Mouse (Mus musculus): ENCODE measurements at regions not wholly inside any gene's neighbourhood (a gene's known extent, or its start where the extent isn't known, plus 50 kb on each side); places are given as distances from the start of the nearest gene placed in this dataset.

DNA sequence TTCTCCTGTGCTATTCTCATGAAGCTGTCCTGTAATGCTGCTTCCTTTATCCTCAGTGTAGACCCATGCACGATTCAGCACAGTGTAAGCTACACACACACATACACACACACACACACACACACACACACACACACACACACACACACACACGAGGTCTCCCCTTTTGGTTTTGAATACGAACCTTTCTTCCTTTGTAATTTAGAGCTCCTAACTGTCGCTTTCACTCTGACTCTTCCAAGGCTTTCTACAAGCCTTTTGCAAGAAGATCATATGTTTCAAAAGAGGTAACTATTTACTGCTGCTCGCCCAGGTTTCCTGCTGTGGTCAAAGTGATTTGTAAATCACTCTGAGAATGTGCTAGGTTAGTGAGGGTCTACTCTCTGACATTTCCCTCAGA, 161.1 kb upstream of the Rgmb start:
- H3K4me1 ChIP-seq (ENCODE audit: control insufficient read depth, insufficient read depth, low read length): no peaks in the 10 kb centered on the region
- TF ChIP-seq CTCF (IDR thresholded peaks at IDR 0.05; ENCODE audit: extremely low read depth, insufficient read depth, low read length) (no peak), POLR2A (IDR thresholded peaks at IDR 0.05; ENCODE audit: extremely low read depth, insufficient read depth, low read length) (no peak)
- H3K27ac ChIP-seq (ENCODE audit: insufficient read depth, low read length): no peak overlapping the region
- no peak overlapping the region for H3K4me3 ChIP-seq (ENCODE audit: insufficient read depth, low read length)

GRCm38 (mm10) chr17:15990303-15990702, 159.5 kb upstream of the Rgmb start:
- TF ChIP-seq CTCF (IDR thresholded peaks at IDR 0.05; ENCODE audit: extremely low read depth, insufficient read depth, low read length) (no peak), POLR2A (IDR thresholded peaks at IDR 0.05; ENCODE audit: extremely low read depth, insufficient read depth, low read length) (no peak)
- Histone ChIP-seq H3K4me3 (ENCODE audit: insufficient read depth, low read length) (no peak overlapping the region), H3K4me1 (ENCODE audit: control insufficient read depth, insufficient read depth, low read length) (no peaks in the 10 kb centered on the region), H3K27ac (ENCODE audit: insufficient read depth, low read length) (no peak overlapping the region)

GRCm38 (mm10) chr17:15981558-15981957, 150.7 kb upstream of the Rgmb start:
- TF ChIP-seq CTCF (IDR thresholded peaks at IDR 0.05; ENCODE audit: extremely low read depth, insufficient read depth, low read length): no peak
- no peak for TF ChIP-seq POLR2A (IDR thresholded peaks at IDR 0.05; ENCODE audit: extremely low read depth, insufficient read depth, low read length)
- Histone ChIP-seq H3K4me1 (ENCODE audit: control insufficient read depth, insufficient read depth, low read length) (no peaks in the 10 kb centered on the region), H3K4me3 (ENCODE audit: insufficient read depth, low read length) (no peak overlapping the region), H3K27ac (ENCODE audit: insufficient read depth, low read length) (no peak overlapping the region)

DNA sequence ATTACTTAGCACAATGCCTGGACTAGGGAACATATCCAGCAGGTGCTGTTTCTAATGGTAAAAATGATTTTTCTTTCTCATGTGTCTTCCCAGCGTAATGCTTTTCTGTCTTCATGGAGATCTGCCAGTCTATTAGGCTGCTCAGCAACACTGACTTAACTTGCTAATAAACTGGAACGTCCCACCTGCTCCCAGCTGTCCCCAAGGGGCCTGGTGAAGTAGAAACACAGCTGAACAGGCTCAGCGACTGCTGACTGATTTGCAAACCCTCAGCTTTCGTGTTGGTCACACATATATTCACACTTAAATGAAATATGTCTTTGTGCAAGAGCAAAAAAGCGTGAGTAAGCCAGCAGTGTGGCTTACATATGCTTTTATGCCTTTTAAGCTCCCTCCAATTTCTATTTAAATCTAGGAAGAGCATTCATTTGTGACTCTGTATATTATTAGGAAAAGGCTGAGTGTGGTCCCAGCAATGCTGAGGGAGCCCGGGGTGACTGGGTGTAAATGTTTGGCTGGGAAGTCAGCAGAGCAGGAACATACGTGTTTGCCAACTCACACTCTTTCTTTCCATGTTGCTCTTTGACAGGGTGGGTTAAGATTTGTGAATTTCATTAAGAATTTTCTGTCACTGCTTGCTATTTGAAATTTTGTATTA, 146.7 kb upstream of the Rgmb start:
- no peak overlapping the region for H3K27ac ChIP-seq (ENCODE audit: insufficient read depth, low read length)
- no peak for TF ChIP-seq POLR2A (IDR thresholded peaks at IDR 0.05; ENCODE audit: extremely low read depth, insufficient read depth, low read length)
- TF ChIP-seq CTCF (IDR thresholded peaks at IDR 0.05; ENCODE audit: extremely low read depth, insufficient read depth, low read length): no peak
- no peaks in the 10 kb centered on the region for H3K4me1 ChIP-seq (ENCODE audit: control insufficient read depth, insufficient read depth, low read length)
- no peak overlapping the region for H3K4me3 ChIP-seq (ENCODE audit: insufficient read depth, low read length)

- Histone ChIP-seq H3K27ac (ENCODE audit: insufficient read depth, low read length) (no peak overlapping the region), H3K4me1 (ENCODE audit: control insufficient read depth, insufficient read depth, low read length) (no peaks in the 10 kb centered on the region), H3K4me3 (ENCODE audit: insufficient read depth, low read length) (no peak overlapping the region)
- no peak for TF ChIP-seq CTCF (IDR thresholded peaks at IDR 0.05; ENCODE audit: extremely low read depth, insufficient read depth, low read length)
- TF ChIP-seq POLR2A (IDR thresholded peaks at IDR 0.05; ENCODE audit: extremely low read depth, insufficient read depth, low read length): no peak
These were observed 140.5 kb upstream of the Rgmb start for GRCm38 (mm10) chr17:15971351-15971685.

- Histone ChIP-seq H3K27ac (ENCODE audit: insufficient read depth, low read length) (no peak overlapping the region), H3K4me1 (ENCODE audit: control insufficient read depth, insufficient read depth, low read length) (no peaks in the 10 kb centered on the region), H3K4me3 (ENCODE audit: insufficient read depth, low read length) (no peak overlapping the region)
- TF ChIP-seq POLR2A (IDR thresholded peaks at IDR 0.05; ENCODE audit: extremely low read depth, insufficient read depth, low read length) (no peak), CTCF (IDR thresholded peaks at IDR 0.05; ENCODE audit: extremely low read depth, insufficient read depth, low read length) (no peak)
These were observed 139.9 kb upstream of the Rgmb start for GRCm38 (mm10) chr17:15970481-15971350.

- Histone ChIP-seq H3K4me1 (ENCODE audit: control insufficient read depth, insufficient read depth, low read length) (no peaks in the 10 kb centered on the region), H3K4me3 (ENCODE audit: insufficient read depth, low read length) (no peak overlapping the region), H3K27ac (ENCODE audit: insufficient read depth, low read length) (no peak overlapping the region)
- TF ChIP-seq CTCF (IDR thresholded peaks at IDR 0.05; ENCODE audit: extremely low read depth, insufficient read depth, low read length) (no peak), POLR2A (IDR thresholded peaks at IDR 0.05; ENCODE audit: extremely low read depth, insufficient read depth, low read length) (no peak)
These were observed 137.5 kb upstream of the Rgmb start for GRCm38 (mm10) chr17:15968331-15968730.

GRCm38 (mm10) chr17:15955656-15956055, 124.8 kb upstream of the Rgmb start:
- no peaks in the 10 kb centered on the region; the same call in 1 of the 2 replicates for H3K4me1 ChIP-seq (ENCODE audit: control insufficient read depth, insufficient read depth, low read length)
- TF ChIP-seq POLR2A (IDR thresholded peaks at IDR 0.05; ENCODE audit: extremely low read depth, insufficient read depth, low read length) (no peak), CTCF (IDR thresholded peaks at IDR 0.05; ENCODE audit: extremely low read depth, insufficient read depth, low read length) (no peak)
- H3K27ac ChIP-seq (ENCODE audit: insufficient read depth, low read length): no peak overlapping the region
- no peak overlapping the region for H3K4me3 ChIP-seq (ENCODE audit: insufficient read depth, low read length)

- Histone ChIP-seq H3K27ac (ENCODE audit: insufficient read depth, low read length) (no peak overlapping the region), H3K4me3 (ENCODE audit: insufficient read depth, low read length) (no peak overlapping the region), H3K4me1 (ENCODE audit: control insufficient read depth, insufficient read depth, low read length) (no peaks in the 10 kb centered on the region; the same call in 1 of the 2 replicates)
- TF ChIP-seq POLR2A (IDR thresholded peaks at IDR 0.05; ENCODE audit: extremely low read depth, insufficient read depth, low read length) (no peak), CTCF (IDR thresholded peaks at IDR 0.05; ENCODE audit: extremely low read depth, insufficient read depth, low read length) (no peak)
These were observed 120.8 kb upstream of the Rgmb start for GRCm38 (mm10) chr17:15951641-15952040.

GRCm38 (mm10) chr17:15949753-15950152, 118.9 kb upstream of the Rgmb start:
- no peak overlapping the region for H3K4me3 ChIP-seq (ENCODE audit: insufficient read depth, low read length)
- no peaks in the 10 kb centered on the region; the same call in 1 of the 2 replicates for H3K4me1 ChIP-seq (ENCODE audit: control insufficient read depth, insufficient read depth, low read length)
- H3K27ac ChIP-seq (ENCODE audit: insufficient read depth, low read length): no peak overlapping the region
- TF ChIP-seq CTCF (IDR thresholded peaks at IDR 0.05; ENCODE audit: extremely low read depth, insufficient read depth, low read length): no peak
- TF ChIP-seq POLR2A (IDR thresholded peaks at IDR 0.05; ENCODE audit: extremely low read depth, insufficient read depth, low read length): no peak
